Mouse (Mus musculus): Measurements from ENCODE around the gene Fitm1. TPM values are rescaled to one million over a fixed set of nuclear protein-coding genes. Genes with fewer than 3 reads are reported as not detected.

Gene Fitm1
- polyA plus RNA-seq, 1 experiment from 2014 or later = 0.18 TPM

DNA sequence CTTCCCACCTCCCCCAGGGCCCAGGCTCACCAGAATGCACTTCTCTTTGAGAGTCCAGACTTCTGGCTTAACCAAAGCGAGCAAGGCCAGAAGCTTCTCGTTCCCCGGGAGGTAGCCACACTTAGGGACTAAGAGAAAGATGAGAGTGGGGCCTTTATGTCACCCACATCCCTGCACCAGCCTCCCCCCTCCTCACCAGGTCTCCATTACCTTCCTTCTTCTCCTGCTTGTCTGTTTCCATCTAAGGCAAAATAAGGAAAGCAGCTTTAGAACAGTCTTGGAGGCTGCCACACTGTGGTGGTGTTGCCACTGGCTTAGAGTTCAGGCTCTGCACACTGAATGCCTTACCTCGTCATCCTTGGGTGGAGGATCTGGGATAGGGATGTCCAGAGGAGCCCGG lies 13.9 kb downstream of the Fitm1 start:
- ATAC-seq = no peak
- Histone ChIP-seq H3K4me1 (ENCODE audit: control insufficient read depth, insufficient read depth, low read length) (peaks cover 25% of the 10 kb centered on the region), H3K36me3 (ENCODE audit: control insufficient read depth, insufficient read depth, low read length) (no peaks in the 10 kb centered on the region; the same call in 1 of the 2 replicates), H3K9me3 (ENCODE audit: control insufficient read depth, low read length) (no peaks in the 10 kb centered on the region), H3K9ac (ENCODE audit: low read depth, low read length) (no peak overlapping the region), H3K27ac (ENCODE audit: low read length) (no peak overlapping the region), H3K4me2 (ENCODE audit: low read depth, low read length) (no peak overlapping the region), H3K4me3 (ENCODE audit: low read length) (no peak overlapping the region), H3K27me3 (replicated peaks; ENCODE audit: control insufficient read depth, insufficient read depth, low read length) (no peaks in the 10 kb centered on the region)
- WGBS = 92% methylated on average over 5 of the region's 5 CpGs

- ATAC-seq = no peak
- H3K27me3 ChIP-seq (replicated peaks; ENCODE audit: control insufficient read depth, insufficient read depth, low read length) = no peaks in the 10 kb centered on the region
- H3K9me3 ChIP-seq (ENCODE audit: control insufficient read depth, low read length) = no peaks in the 10 kb centered on the region
- peak overlapping the region; percentile 79 for H3K27ac ChIP-seq (ENCODE audit: low read length)
- 77% methylated on average over 11 of the region's 11 CpGs for WGBS
- H3K4me2 ChIP-seq (ENCODE audit: low read depth, low read length) = peak overlapping the region; percentile 56
- peak overlapping the region; percentile 79 for H3K9ac ChIP-seq (ENCODE audit: low read depth, low read length)
- H3K4me1 ChIP-seq (ENCODE audit: control insufficient read depth, insufficient read depth, low read length) = peaks cover 22% of the 10 kb centered on the region
- H3K36me3 ChIP-seq (ENCODE audit: control insufficient read depth, insufficient read depth, low read length) = peaks cover 3% of the 10 kb centered on the region
- peak overlapping the region; percentile 84 for H3K4me3 ChIP-seq (ENCODE audit: low read length)
Measured at GRCm38 (mm10) chr14:55589771-55590448, 14.5 kb downstream of the Fitm1 start.

DNA sequence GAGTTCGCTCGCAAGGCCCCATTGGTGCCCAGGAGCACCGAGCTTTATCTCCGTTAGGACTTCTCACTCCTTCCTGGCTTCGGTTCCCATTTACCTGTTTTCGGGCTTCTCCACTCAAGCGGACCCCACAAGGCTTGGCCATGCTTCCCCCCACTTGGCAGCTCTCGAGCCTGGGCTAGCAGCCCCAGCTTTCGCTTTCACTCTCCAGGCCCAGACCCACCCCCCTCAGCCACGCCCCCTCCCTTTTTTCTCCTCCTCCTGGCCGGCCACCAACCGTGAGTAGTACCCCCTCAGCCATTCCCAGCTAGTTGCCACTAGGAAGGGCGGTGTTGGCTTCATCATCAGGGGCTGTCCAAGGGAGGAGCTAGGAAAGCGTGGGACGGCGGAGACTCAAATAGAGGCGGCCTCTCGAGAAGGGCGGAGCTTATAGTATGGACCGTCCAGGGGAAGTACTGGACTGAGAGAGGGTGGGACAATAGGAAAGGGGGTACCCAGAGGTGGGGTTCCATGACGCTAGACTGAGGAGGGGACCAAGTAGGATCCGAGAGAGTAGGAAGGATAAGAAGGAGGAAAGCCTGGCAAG lies 15.4 kb downstream of the Fitm1 start, which contains the start of gene Psme2:
Gene Psme2 (minus strand): TSS at position 366 of the 583 bp plus-strand sequence.
- Histone ChIP-seq H3K27ac (ENCODE audit: low read length) (peak within 1 kb of the TSS; percentile 96), H3K4me3 (ENCODE audit: low read length) (peak within 1 kb of the TSS; percentile 84), H3K9ac (ENCODE audit: low read depth, low read length) (peak within 1 kb of the TSS; percentile 88), H3K4me2 (ENCODE audit: low read depth, low read length) (peak within 1 kb of the TSS; percentile 56), H3K9me3 (ENCODE audit: control insufficient read depth, low read length) (no peaks in the 10 kb centered on the region), H3K4me1 (ENCODE audit: control insufficient read depth, insufficient read depth, low read length) (peaks cover 19% of the 10 kb centered on the region), H3K36me3 (ENCODE audit: control insufficient read depth, insufficient read depth, low read length) (peaks cover 6% of the 10 kb centered on the region), H3K27me3 (replicated peaks; ENCODE audit: control insufficient read depth, insufficient read depth, low read length) (no peaks in the 10 kb centered on the region)
- ATAC-seq = peak; percentile 96
- 0% methylated on average over 22 of the region's 22 CpGs for WGBS

GRCm38 (mm10) chr14:55591331-55591891 lies 16.0 kb downstream of the Fitm1 start, which contains the start of gene Rnf31:
Rnf31 (plus strand) TSS chr14:55591708.
- under 1% methylated on average over 33 of the region's 33 CpGs for WGBS
- ATAC-seq = peak; percentile 90
- Histone ChIP-seq H3K27me3 (replicated peaks; ENCODE audit: control insufficient read depth, insufficient read depth, low read length) (no peaks in the 10 kb centered on the region), H3K9ac (ENCODE audit: low read depth, low read length) (peak within 1 kb of the TSS; percentile 88), H3K4me1 (ENCODE audit: control insufficient read depth, insufficient read depth, low read length) (peaks cover 19% of the 10 kb centered on the region), H3K4me3 (ENCODE audit: low read length) (peak within 1 kb of the TSS; percentile 84), H3K36me3 (ENCODE audit: control insufficient read depth, insufficient read depth, low read length) (peaks cover 8% of the 10 kb centered on the region), H3K4me2 (ENCODE audit: low read depth, low read length) (peak within 1 kb of the TSS; percentile 56), H3K9me3 (ENCODE audit: control insufficient read depth, low read length) (no peaks in the 10 kb centered on the region), H3K27ac (ENCODE audit: low read length) (peak within 1 kb of the TSS; percentile 96)

- Histone ChIP-seq H3K4me3 (ENCODE audit: low read length) (peak overlapping the region; percentile 84), H3K4me2 (ENCODE audit: low read depth, low read length) (peak overlapping the region; percentile 56), H3K27me3 (replicated peaks; ENCODE audit: control insufficient read depth, insufficient read depth, low read length) (no peaks in the 10 kb centered on the region), H3K4me1 (ENCODE audit: control insufficient read depth, insufficient read depth, low read length) (peaks cover 19% of the 10 kb centered on the region), H3K9me3 (ENCODE audit: control insufficient read depth, low read length) (no peaks in the 10 kb centered on the region), H3K27ac (ENCODE audit: low read length) (peak overlapping the region; percentile 78), H3K9ac (ENCODE audit: low read depth, low read length) (peak overlapping the region; percentile 88), H3K36me3 (ENCODE audit: control insufficient read depth, insufficient read depth, low read length) (peaks cover 11% of the 10 kb centered on the region)
- 4% methylated on average over 16 of the region's 16 CpGs for WGBS
- ATAC-seq = no peak
Measured at GRCm38 (mm10) chr14:55592226-55592625, 16.8 kb downstream of the Fitm1 start.

DNA sequence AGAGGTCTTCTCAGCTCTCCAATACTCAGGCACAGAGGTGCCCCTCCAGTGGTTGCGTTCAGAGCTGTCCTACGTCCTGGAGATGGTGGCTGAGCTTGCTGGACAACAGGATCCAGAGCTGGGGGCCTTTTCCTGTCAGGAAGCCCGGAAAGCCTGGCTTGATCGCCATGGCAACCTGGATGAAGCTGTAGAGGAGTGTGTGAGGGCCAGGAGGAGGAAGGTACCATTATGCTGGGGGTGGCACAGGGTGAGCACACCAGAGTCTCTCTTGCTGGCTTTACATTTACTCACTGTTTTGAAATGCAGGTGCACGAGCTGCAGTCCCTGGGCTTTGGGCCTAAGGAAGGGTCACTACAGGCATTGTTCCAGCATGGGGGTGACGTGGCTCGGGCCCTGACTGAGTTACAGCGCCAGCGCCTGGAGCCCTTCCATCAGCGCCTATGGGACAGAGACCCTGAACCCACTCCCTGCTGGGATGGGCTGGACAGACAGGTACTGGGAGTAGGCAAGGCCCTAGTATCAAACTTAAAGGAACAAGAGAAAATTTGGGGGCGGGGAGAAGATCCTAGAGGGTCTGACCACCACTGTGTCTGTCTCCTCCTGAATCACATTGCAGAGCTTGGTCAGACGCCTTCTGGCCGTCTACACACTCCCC lies 20.7 kb downstream of the Fitm1 start:
- H3K9ac ChIP-seq (ENCODE audit: low read depth, low read length) = no peak overlapping the region
- 81% methylated on average over 13 of the region's 13 CpGs for whole genome bisulfite sequencing
- peaks cover 29% of the 10 kb centered on the region for H3K36me3 ChIP-seq (ENCODE audit: control insufficient read depth, insufficient read depth, low read length)
- H3K9me3 ChIP-seq (ENCODE audit: control insufficient read depth, low read length) = no peaks in the 10 kb centered on the region
- no peak overlapping the region for H3K4me3 ChIP-seq (ENCODE audit: low read length)
- no peaks in the 10 kb centered on the region for H3K27me3 ChIP-seq (replicated peaks; ENCODE audit: control insufficient read depth, insufficient read depth, low read length)
- no peak for ATAC-seq
- H3K4me1 ChIP-seq (ENCODE audit: control insufficient read depth, insufficient read depth, low read length) = peaks cover 12% of the 10 kb centered on the region
- no peak overlapping the region for H3K27ac ChIP-seq (ENCODE audit: low read length)
- no peak overlapping the region for H3K4me2 ChIP-seq (ENCODE audit: low read depth, low read length)

DNA sequence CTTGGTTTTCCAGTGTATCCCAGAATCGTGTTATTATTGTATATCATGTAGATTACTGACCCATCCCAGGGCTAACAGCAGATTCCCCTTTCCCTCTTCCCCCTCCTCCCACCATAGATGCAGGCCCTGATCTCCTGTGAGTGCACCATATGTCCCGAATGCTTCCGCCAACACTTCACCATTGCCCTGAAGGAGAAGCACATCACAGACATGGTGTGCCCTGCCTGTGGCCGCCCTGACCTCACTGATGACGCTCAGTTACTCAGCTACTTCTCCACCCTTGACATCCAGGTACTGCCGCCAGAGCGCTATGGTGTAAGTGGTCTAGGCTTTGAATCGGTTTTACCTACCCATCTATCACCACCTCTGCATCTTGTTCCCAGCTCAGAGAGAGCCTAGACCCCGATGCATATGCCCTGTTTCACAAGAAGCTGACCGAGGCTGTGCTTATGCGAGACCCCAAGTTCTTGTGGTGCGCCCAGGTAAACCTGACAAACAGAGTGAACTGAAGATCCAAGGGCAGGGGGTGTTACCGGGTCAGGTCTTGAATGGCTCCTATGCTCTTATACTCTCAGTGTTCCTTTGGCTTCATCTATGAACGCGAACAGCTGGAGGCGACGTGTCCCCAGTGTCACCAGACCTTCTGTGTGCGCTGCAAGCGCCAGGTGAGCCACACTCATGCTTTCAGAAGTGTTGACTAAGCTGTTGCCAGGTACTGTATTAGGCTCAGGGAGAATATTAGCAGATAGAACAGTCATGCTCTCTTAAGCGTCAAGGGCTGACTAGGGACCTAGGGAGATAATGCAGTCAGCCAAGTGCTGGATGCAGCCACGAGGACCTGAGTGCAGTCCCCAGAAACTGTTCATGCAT lies 23.3 kb downstream of the Fitm1 start:
- H3K36me3 ChIP-seq (ENCODE audit: control insufficient read depth, insufficient read depth, low read length) = peaks cover 33% of the 10 kb centered on the region
- H3K4me2 ChIP-seq (ENCODE audit: low read depth, low read length) = no peak overlapping the region
- 94% methylated on average over 21 of the region's 21 CpGs for WGBS
- H3K4me3 ChIP-seq (ENCODE audit: low read length) = no peak overlapping the region
- peaks cover 4% of the 10 kb centered on the region; the same call in 1 of the 2 replicates for H3K4me1 ChIP-seq (ENCODE audit: control insufficient read depth, insufficient read depth, low read length)
- no peak for ATAC-seq
- no peaks in the 10 kb centered on the region for H3K9me3 ChIP-seq (ENCODE audit: control insufficient read depth, low read length)
- H3K27me3 ChIP-seq (replicated peaks; ENCODE audit: control insufficient read depth, insufficient read depth, low read length) = no peaks in the 10 kb centered on the region
- no peak overlapping the region for H3K9ac ChIP-seq (ENCODE audit: low read depth, low read length)
- H3K27ac ChIP-seq (ENCODE audit: low read length) = no peak overlapping the region

DNA sequence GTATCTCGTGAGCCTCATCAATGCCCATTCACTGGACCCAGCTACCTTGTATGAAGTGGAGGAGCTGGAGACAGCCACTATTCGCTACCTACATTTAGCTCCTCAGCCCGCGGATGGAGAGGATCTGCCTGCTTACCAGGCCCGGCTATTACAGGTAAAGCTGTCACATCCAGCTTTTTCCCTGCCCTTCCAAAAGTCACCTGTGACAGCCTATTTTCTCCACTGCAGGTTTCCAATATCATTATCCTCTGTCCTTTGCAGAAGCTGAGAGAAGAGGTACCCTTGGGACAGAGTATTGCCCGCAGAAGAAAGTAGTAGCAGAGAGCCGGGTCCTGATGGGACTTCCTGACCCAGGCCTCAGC lies 27.8 kb downstream of the Fitm1 start, which contains the start of gene Irf9:
Gene Irf9 (plus strand): TSS at position 301 of the 362 bp plus-strand sequence.
- H3K9me3 ChIP-seq (ENCODE audit: control insufficient read depth, low read length) = no peaks in the 10 kb centered on the region
- 81% methylated on average over 7 of the region's 7 CpGs for WGBS
- H3K9ac ChIP-seq (ENCODE audit: low read depth, low read length) = peak within 1 kb of the TSS; percentile 70
- H3K27me3 ChIP-seq (replicated peaks; ENCODE audit: control insufficient read depth, insufficient read depth, low read length) = no peaks in the 10 kb centered on the region
- no peak for ATAC-seq
- peak within 1 kb of the TSS; percentile 48 for H3K4me3 ChIP-seq (ENCODE audit: low read length)
- H3K4me2 ChIP-seq (ENCODE audit: low read depth, low read length) = peak within 1 kb of the TSS; percentile 64
- H3K36me3 ChIP-seq (ENCODE audit: control insufficient read depth, insufficient read depth, low read length) = peaks cover 27% of the 10 kb centered on the region
- peak within 1 kb of the TSS; percentile 84 for H3K27ac ChIP-seq (ENCODE audit: low read length)
- H3K4me1 ChIP-seq (ENCODE audit: control insufficient read depth, insufficient read depth, low read length) = peaks cover 8% of the 10 kb centered on the region; the same call in 1 of the 2 replicates

All from intestine, embryonic 16.5 days (tissue).